Mouse (Mus musculus) hindbrain, embryonic 14.5 days (tissue): ENCODE results near the gene Nrap. TPM values are rescaled to one million over a fixed set of nuclear protein-coding genes. Genes with fewer than 3 reads are reported as not detected.

ENCODE experiments used
- ATAC-seq: fragments of 200-750 bp; cut with Nextera tagmentation; 2 replicates; pipeline ENCODE4 v1.8.0; 2017; ENCODE audit warnings: moderate number of reproducible peaks, mild to moderate bottlenecking, moderate TSS enrichment, moderate library complexity; ENCODE audit not compliant: low FRiP score
- DNase-seq: peaks from one replicate; pipeline ENCODE4 v3.0.0-alpha.2; 2015; ENCODE audit warnings: low spot score
- H3K27ac ChIP-seq: fragments of 300-500 bp; sonication (generic); 2 replicates; pipeline ENCODE4 v1.5.1; 2014; ENCODE audit warnings: mild to moderate bottlenecking, moderate library complexity
- H3K27me3 ChIP-seq: fragments of 300-500 bp; sonication (generic); 2 replicates; pipeline ENCODE4 v1.6.1; 2014; ENCODE audit warnings: mild to moderate bottlenecking, low read length, mixed read lengths; ENCODE audit not compliant: control insufficient read depth, insufficient read depth
- H3K36me3 ChIP-seq: fragments of 300-500 bp; sonication (generic); replicated peaks from 2 replicates; pipeline ENCODE4 v1.6.1; 2014; ENCODE audit not compliant: control insufficient read depth, insufficient read depth
- H3K4me1 ChIP-seq: fragments of 300-500 bp; sonication (generic); replicated peaks from 2 replicates; pipeline ENCODE4 v1.6.1; 2014; ENCODE audit warnings: antibody characterized with exemption, low read length, mixed read lengths; ENCODE audit not compliant: control insufficient read depth, insufficient read depth
- H3K4me2 ChIP-seq: fragments of 300-500 bp; sonication (generic); replicated peaks from 2 replicates; pipeline ENCODE4 v1.6.1; 2014; ENCODE audit warnings: mild to moderate bottlenecking, moderate library complexity
- H3K4me3 ChIP-seq: fragments of 300-500 bp; sonication (generic); replicated peaks from 2 replicates; pipeline ENCODE4 v1.5.1; 2014; ENCODE audit warnings: mild to moderate bottlenecking, low read length
- H3K9ac ChIP-seq: fragments of 300-500 bp; sonication (generic); 2 replicates; pipeline ENCODE4 v1.6.1; 2014
- H3K9me3 ChIP-seq: fragments of 300-500 bp; sonication (generic); 2 replicates; pipeline ENCODE4 v1.6.1; 2016; ENCODE audit warnings: low read length; ENCODE audit not compliant: control insufficient read depth
- WGBS: fragments of 180-500 bp; shearing (Covaris S2); extraction: QIAGEN DNeasy Blood & Tissue Kit; methylation state at CpG from one replicate; pipeline ENCODE4 v1.1.7; 2014; 5-methylcytosine and 5-hydroxymethylcytosine counted together
- polyA plus RNA-seq: library from polyadenylated mRNA; unstranded; fragments of >200 nt; fragmentation: Nextera tagmentation; extraction: Ambion mirVana; gene quantifications from 2 replicates; pipeline ENCODE4 v1.2.1, GENCODE M21; 2014

Gene Nrap
- polyA plus RNA-seq, 1 experiment from 2014 or later, result 0.24 TPM

- 76% methylated on average over 8 of the region's 8 CpGs for WGBS
- no peak for ATAC-seq
Observed at GRCm38 (mm10) chr19:56342006-56342405, 47.8 kb downstream of the Nrap start.

GRCm38 (mm10) chr19:56336826-56337225 is 53.0 kb downstream of the Nrap start:
- Histone ChIP-seq H3K36me3 (no peaks in the 10 kb centered on the region), H3K27me3 (no peaks in the 10 kb centered on the region), H3K4me3 (no peak overlapping the region), H3K9ac (no peak overlapping the region), H3K4me2 (no peak overlapping the region), H3K4me1 (no peaks in the 10 kb centered on the region), H3K27ac (no peak overlapping the region), H3K9me3 (no peaks in the 10 kb centered on the region)
- 77% methylated on average over 12 of the region's 12 CpGs for WGBS
- no peak for ATAC-seq
- DNase-seq, result no peak

More at GRCm38 (mm10) chr19:56342006-56342405, 47.8 kb downstream of the Nrap start:
- DNase-seq, result peak; percentile 67
- Histone ChIP-seq H3K4me1 (peaks cover 11% of the 10 kb centered on the region; the same call in 1 of the 2 replicates), H3K27me3 (no peaks in the 10 kb centered on the region), H3K27ac (no peak overlapping the region), H3K9me3 (no peaks in the 10 kb centered on the region), H3K4me3 (no peak overlapping the region), H3K36me3 (no peaks in the 10 kb centered on the region), H3K9ac (no peak overlapping the region), H3K4me2 (no peak overlapping the region)

GRCm38 (mm10) chr19:56336321-56336720 is 53.5 kb downstream of the Nrap start:
- WGBS, result 95% methylated on average over 17 of the region's 17 CpGs
- Histone ChIP-seq H3K9ac (no peak overlapping the region), H3K4me2 (no peak overlapping the region), H3K27ac (no peak overlapping the region), H3K27me3 (no peaks in the 10 kb centered on the region), H3K4me1 (no peaks in the 10 kb centered on the region), H3K4me3 (no peak overlapping the region), H3K9me3 (no peaks in the 10 kb centered on the region), H3K36me3 (no peaks in the 10 kb centered on the region)
- DNase-seq (no peak), ATAC-seq (no peak)

GRCm38 (mm10) chr19:56326243-56326855 is 63.5 kb downstream of the Nrap start:
- Histone ChIP-seq H3K9ac (no peak overlapping the region; the same call in 1 of the 2 replicates), H3K9me3 (no peaks in the 10 kb centered on the region), H3K27ac (no peak overlapping the region), H3K4me3 (no peak overlapping the region), H3K4me1 (peaks cover 9% of the 10 kb centered on the region), H3K4me2 (no peak overlapping the region), H3K27me3 (no peaks in the 10 kb centered on the region), H3K36me3 (no peaks in the 10 kb centered on the region)
- no peak for DNase-seq
- 39% methylated on average over 21 of the region's 21 CpGs for WGBS
- ATAC-seq, result no peak

- WGBS, result 59% methylated on average over 10 of the region's 10 CpGs
- H3K9me3 ChIP-seq, result no peaks in the 10 kb centered on the region
Observed at GRCm38 (mm10) chr19:56325676-56326075, 64.2 kb downstream of the Nrap start.

GRCm38 (mm10) chr19:56321303-56321920 is 68.4 kb downstream of the Nrap start:
- Histone ChIP-seq H3K27ac (no peak overlapping the region), H3K27me3 (no peaks in the 10 kb centered on the region), H3K4me3 (no peak overlapping the region), H3K4me1 (peaks cover 23% of the 10 kb centered on the region), H3K36me3 (no peaks in the 10 kb centered on the region), H3K4me2 (no peak overlapping the region), H3K9me3 (no peaks in the 10 kb centered on the region), H3K9ac (no peak overlapping the region)
- 70% methylated on average over 12 of the region's 12 CpGs for WGBS
- no peak for DNase-seq
- no peak for ATAC-seq

More at GRCm38 (mm10) chr19:56325676-56326075, 64.2 kb downstream of the Nrap start:
- peaks cover 16% of the 10 kb centered on the region for H3K4me1 ChIP-seq
- H3K27ac ChIP-seq, result no peak overlapping the region
- DNase-seq (no peak), ATAC-seq (0 out of 2 replicates have a peak, but pooled peaks have one; percentile 8)
- H3K9ac ChIP-seq, result no peak overlapping the region; the same call in 1 of the 2 replicates
- no peak overlapping the region for H3K4me2 ChIP-seq
- H3K27me3 ChIP-seq, result no peaks in the 10 kb centered on the region
- no peak overlapping the region for H3K4me3 ChIP-seq
- no peaks in the 10 kb centered on the region for H3K36me3 ChIP-seq

- Histone ChIP-seq H3K4me2 (peak overlapping the region; percentile 36), H3K27ac (no peak overlapping the region), H3K9ac (peak overlapping the region; percentile 28; the same call in 1 of the 2 replicates), H3K36me3 (no peaks in the 10 kb centered on the region), H3K9me3 (no peaks in the 10 kb centered on the region), H3K4me1 (peaks cover 16% of the 10 kb centered on the region), H3K27me3 (no peaks in the 10 kb centered on the region), H3K4me3 (no peak overlapping the region)
- no peak for DNase-seq
- no peak for ATAC-seq
- 25% methylated on average over 26 of the region's 26 CpGs for WGBS
Observed at GRCm38 (mm10) chr19:56320186-56320860, 69.5 kb downstream of the Nrap start.

GRCm38 (mm10) chr19:56319629-56320028 is 70.2 kb downstream of the Nrap start:
- no peak for ATAC-seq
- H3K9ac ChIP-seq, result no peak overlapping the region
- H3K36me3 ChIP-seq, result no peaks in the 10 kb centered on the region
- WGBS, result 90% methylated on average over 6 of the region's 6 CpGs
- H3K4me1 ChIP-seq, result peaks cover 16% of the 10 kb centered on the region
- DNase-seq, result no peak
- H3K4me2 ChIP-seq, result peak overlapping the region; percentile 36; the same call in 1 of the 2 replicates
- no peaks in the 10 kb centered on the region for H3K9me3 ChIP-seq
- no peaks in the 10 kb centered on the region for H3K27me3 ChIP-seq
- no peak overlapping the region for H3K27ac ChIP-seq
- no peak overlapping the region for H3K4me3 ChIP-seq

GRCm38 (mm10) chr19:56319219-56319618 is 70.6 kb downstream of the Nrap start:
- H3K9ac ChIP-seq, result no peak overlapping the region
- ATAC-seq (no peak), DNase-seq (no peak)
- no peak overlapping the region for H3K4me2 ChIP-seq
- H3K4me1 ChIP-seq, result peaks cover 16% of the 10 kb centered on the region
- no peak overlapping the region for H3K27ac ChIP-seq
- 92% methylated on average over 7 of the region's 7 CpGs for WGBS
- no peaks in the 10 kb centered on the region for H3K27me3 ChIP-seq
- H3K4me3 ChIP-seq, result no peak overlapping the region
- no peaks in the 10 kb centered on the region for H3K9me3 ChIP-seq
- H3K36me3 ChIP-seq, result no peaks in the 10 kb centered on the region
